Mouse (Mus musculus) liver, embryonic 11.5 days (tissue): Measurements from ENCODE around the gene Ms4a6b. TPM values are rescaled to one million over a fixed set of nuclear protein-coding genes. Genes with fewer than 3 reads are reported as not detected.
"Not testable (repeated sequence)": the region's sequence is repeated elsewhere in the genome, so short reads cannot be mapped to it uniquely, and the experiment has no call there.

ENCODE experiments used
- ATAC-seq: fragments of 200-750 bp; cut with Nextera tagmentation; replicated peaks from 2 replicates; pipeline ENCODE4 v1.8.0; 2017; ENCODE audit warnings: moderate number of reproducible peaks, mild to moderate bottlenecking, moderate TSS enrichment, moderate library complexity; ENCODE audit not compliant: low FRiP score
- DNase-seq: peaks from one replicate; pipeline ENCODE4 v3.0.0-alpha.2; 2017; ENCODE audit warnings: low spot score
- H3K27ac ChIP-seq: fragments of 300-500 bp; sonication (generic); 2 replicates; pipeline ENCODE4 v1.5.1; 2014; ENCODE audit warnings: mild to moderate bottlenecking, low read depth, low read length, control low read depth
- H3K27me3 ChIP-seq: fragments of 300-500 bp; sonication (generic); replicated peaks from 2 replicates; pipeline ENCODE4 v1.6.1; 2014; ENCODE audit warnings: low read length, mixed read lengths; ENCODE audit not compliant: control insufficient read depth, insufficient read depth
- H3K36me3 ChIP-seq: fragments of 300-500 bp; sonication (generic); 2 replicates; pipeline ENCODE4 v1.6.1; 2014; ENCODE audit warnings: mild to moderate bottlenecking, low read length, moderate library complexity, mixed read lengths; ENCODE audit not compliant: control insufficient read depth, insufficient read depth
- H3K4me1 ChIP-seq: fragments of 300-500 bp; sonication (generic); replicated peaks from 2 replicates; pipeline ENCODE4 v1.6.1; 2014; ENCODE audit warnings: low read length, mixed read lengths; ENCODE audit not compliant: control insufficient read depth, insufficient read depth
- H3K4me2 ChIP-seq: fragments of 300-500 bp; sonication (generic); 2 replicates; pipeline ENCODE4 v1.6.1; 2014; ENCODE audit warnings: mild to moderate bottlenecking, control low read depth, moderate library complexity
- H3K4me3 ChIP-seq: fragments of 300-500 bp; sonication (generic); 2 replicates; pipeline ENCODE4 v1.5.1; 2014; ENCODE audit warnings: low read depth, low read length, control low read depth
- H3K9ac ChIP-seq: fragments of 300-500 bp; sonication (generic); 2 replicates; pipeline ENCODE4 v1.6.1; 2014; ENCODE audit warnings: low read depth, low read length, control low read depth
- H3K9me3 ChIP-seq: fragments of 300-500 bp; sonication (generic); 2 replicates; pipeline ENCODE4 v1.6.1; 2016; ENCODE audit warnings: low read length, inconsistent platforms, mixed read lengths; ENCODE audit not compliant: control insufficient read depth
- WGBS: fragments of 180-500 bp; shearing (Covaris S2); extraction: QIAGEN DNeasy Blood & Tissue Kit; methylation state at CpG from one replicate; pipeline ENCODE4 v1.1.7; 2014; 5-methylcytosine and 5-hydroxymethylcytosine counted together
- polyA plus RNA-seq: library from polyadenylated mRNA; unstranded; fragments of >200 nt; fragmentation: Nextera tagmentation; extraction: Ambion mirVana; gene quantifications from 2 replicates; pipeline ENCODE4 v1.2.1, GENCODE M21; 2014

The Ms4a6b gene
- polyA plus RNA-seq: 2.3 and 2.4 TPM in 2 replicates

DNA sequence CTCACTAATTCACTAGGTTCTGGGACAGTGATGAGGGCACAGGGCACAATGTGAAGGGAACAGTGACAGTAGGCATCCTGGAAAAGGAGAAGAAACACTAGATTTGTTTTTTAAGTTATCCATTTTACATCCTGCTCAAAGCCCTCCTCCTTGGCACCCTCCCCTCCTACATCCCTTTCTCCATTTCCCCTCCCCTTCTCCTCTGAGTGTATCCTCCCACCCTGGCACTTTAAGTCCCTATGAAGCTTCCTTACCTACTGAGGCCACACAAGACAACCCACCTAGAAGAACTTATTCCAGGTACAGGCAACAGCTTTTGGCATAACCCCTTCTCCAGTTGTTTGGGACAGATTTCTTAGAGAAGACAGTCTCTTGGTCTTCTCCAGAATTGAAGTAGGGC is at the start of gene Ms4a6b:
Ms4a6b (plus strand) TSS at position 267 of the 400 bp plus-strand sequence.
- no peak within 1 kb of the TSS for H3K27ac ChIP-seq
- H3K9ac ChIP-seq: no peak within 1 kb of the TSS
- no peak for DNase-seq
- no peaks in the 10 kb centered on the region for H3K9me3 ChIP-seq
- no peak within 1 kb of the TSS for H3K4me2 ChIP-seq
- H3K4me1 ChIP-seq: no peaks in the 10 kb centered on the region
- H3K36me3 ChIP-seq: no peaks in the 10 kb centered on the region
- H3K27me3 ChIP-seq: no peaks in the 10 kb centered on the region
- no peak within 1 kb of the TSS for H3K4me3 ChIP-seq
- no peak for ATAC-seq

DNA sequence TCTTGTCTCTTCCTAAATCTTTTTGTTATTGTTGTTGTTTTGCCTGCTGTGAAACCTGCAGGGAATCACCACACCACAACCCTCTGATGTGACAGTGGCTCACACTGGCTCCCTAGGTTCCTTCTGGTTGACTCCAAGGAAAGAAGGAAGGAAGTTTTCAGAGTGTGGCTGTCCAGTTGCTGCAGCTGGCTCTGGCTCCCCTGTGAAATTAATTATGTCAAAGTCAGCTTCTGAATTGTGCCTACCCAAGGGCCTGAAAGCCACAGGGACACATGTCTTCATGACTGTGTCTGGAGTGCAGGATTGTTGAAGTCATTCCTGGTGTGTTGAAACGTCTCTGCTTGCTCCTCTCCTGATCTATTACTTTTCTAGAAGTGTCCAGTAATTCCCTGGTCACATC is 48.0 kb upstream of the Ms4a6b start:
- H3K36me3 ChIP-seq, H3K27ac ChIP-seq, H3K4me3 ChIP-seq, ATAC-seq, H3K4me2 ChIP-seq, H3K27me3 ChIP-seq, DNase-seq, H3K4me1 ChIP-seq, H3K9me3 ChIP-seq, H3K9ac ChIP-seq: not testable (repeated sequence)
- 46% methylated on average over 1 of the region's 1 CpGs for WGBS

DNA sequence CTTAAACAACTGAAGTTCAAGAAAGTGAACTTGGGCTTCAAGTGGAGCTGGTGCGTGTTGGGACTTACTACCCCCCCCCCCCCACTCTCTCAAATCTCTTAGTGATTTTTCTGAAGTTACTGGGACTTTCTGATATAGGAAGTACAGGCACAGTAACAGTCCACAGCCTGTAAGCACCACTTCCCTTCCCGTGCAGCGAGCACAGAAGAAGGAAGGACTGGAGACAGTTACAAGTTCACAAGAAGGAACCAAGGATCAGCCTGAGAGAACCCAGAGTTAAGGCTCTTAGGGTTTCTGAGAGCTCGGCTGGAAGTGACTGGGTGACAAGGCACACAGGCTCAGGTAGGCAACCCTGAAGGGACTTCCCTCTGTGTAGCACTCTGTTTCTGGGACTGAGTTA is 47.1 kb upstream of the Ms4a6b start, which contains the start of gene Ms4a6c:
Ms4a6c (plus strand) TSS at position 152 of the 400 bp plus-strand sequence.
- H3K4me3 ChIP-seq, H3K27ac ChIP-seq, H3K36me3 ChIP-seq, H3K27me3 ChIP-seq, ATAC-seq, DNase-seq, H3K9ac ChIP-seq, H3K9me3 ChIP-seq, H3K4me2 ChIP-seq, H3K4me1 ChIP-seq: not testable (repeated sequence)
- 47% methylated on average over 4 of the region's 4 CpGs for WGBS

DNA sequence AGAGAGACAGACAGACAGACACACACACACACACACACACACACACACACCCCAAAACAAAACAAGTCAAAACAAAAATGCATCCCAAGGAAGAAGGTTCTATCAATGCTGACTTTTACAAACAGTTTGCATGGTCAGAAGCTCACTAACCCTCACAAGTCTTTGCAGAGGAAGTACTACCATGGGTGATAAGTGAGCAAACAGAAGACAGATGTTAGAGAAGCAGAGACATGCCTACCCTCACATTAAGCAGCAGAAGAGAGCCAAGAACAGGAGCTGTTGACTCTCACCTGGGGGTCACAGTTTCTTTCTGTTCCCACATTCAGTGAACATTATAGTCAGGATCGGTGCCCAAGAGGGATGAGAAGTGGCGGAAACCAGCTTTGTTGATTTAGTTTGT is 36.6 kb upstream of the Ms4a6b start:
- Histone ChIP-seq H3K4me3 (no peak overlapping the region), H3K9ac (no peak overlapping the region), H3K27me3 (no peaks in the 10 kb centered on the region), H3K4me1 (no peaks in the 10 kb centered on the region), H3K9me3 (no peaks in the 10 kb centered on the region), H3K36me3 (no peaks in the 10 kb centered on the region), H3K27ac (no peak overlapping the region), H3K4me2 (no peak overlapping the region)
- no peak for ATAC-seq
- 93% methylated on average over 2 of the region's 2 CpGs for WGBS
- no peak for DNase-seq

DNA sequence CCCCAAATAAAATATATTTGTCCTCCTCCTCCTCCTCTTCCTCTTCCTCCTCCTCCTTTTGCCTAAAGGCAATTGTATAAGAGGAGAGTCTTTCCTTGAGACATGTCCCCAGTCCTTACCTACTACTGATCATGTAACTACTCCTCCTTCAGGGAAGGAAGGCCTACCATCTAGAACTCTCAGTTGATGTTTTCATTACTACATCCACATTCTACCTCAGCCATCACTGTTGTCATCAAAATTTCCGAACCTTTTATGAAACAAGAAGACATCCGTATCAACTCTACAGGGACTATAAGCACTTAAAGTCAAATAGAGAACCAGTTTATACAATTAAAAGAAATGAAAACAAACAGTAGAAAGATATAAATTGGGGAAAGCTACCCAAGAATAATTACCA is 33.6 kb upstream of the Ms4a6b start:
- H3K9me3 ChIP-seq: no peaks in the 10 kb centered on the region
- no peak for ATAC-seq
- H3K27ac ChIP-seq: no peak overlapping the region
- DNase-seq: no peak
- no peak overlapping the region for H3K9ac ChIP-seq
- H3K36me3 ChIP-seq: no peaks in the 10 kb centered on the region
- H3K27me3 ChIP-seq: no peaks in the 10 kb centered on the region
- no peaks in the 10 kb centered on the region for H3K4me1 ChIP-seq
- WGBS: 84% methylated on average over 2 of the region's 2 CpGs
- H3K4me2 ChIP-seq: no peak overlapping the region
- no peak overlapping the region for H3K4me3 ChIP-seq

DNA sequence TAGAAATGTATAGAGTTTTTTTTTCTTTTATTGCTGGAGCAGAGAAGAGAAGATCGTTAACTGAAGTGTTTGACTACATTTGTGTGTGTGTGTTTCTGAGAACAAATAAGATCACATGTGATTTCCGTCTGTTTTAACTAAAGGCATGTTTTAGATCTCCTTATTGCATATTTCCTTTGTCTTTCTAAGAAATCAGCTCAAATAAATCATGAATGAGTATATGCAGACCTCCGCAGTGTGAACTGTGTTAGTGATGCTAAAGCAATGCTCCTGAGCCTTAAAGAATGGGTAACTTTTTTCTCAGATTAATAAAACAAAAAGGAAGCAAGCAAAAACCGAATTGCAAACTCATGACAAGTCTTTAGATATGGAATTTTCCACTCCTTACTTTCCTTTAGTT is 32.4 kb upstream of the Ms4a6b start:
- Histone ChIP-seq H3K36me3 (no peaks in the 10 kb centered on the region), H3K4me3 (no peak overlapping the region), H3K4me2 (no peak overlapping the region), H3K9ac (no peak overlapping the region), H3K27ac (no peak overlapping the region), H3K9me3 (no peaks in the 10 kb centered on the region), H3K4me1 (no peaks in the 10 kb centered on the region), H3K27me3 (no peaks in the 10 kb centered on the region)
- whole genome bisulfite sequencing: 68% methylated on average over 4 of the region's 4 CpGs
- no peak for ATAC-seq
- DNase-seq: no peak

DNA sequence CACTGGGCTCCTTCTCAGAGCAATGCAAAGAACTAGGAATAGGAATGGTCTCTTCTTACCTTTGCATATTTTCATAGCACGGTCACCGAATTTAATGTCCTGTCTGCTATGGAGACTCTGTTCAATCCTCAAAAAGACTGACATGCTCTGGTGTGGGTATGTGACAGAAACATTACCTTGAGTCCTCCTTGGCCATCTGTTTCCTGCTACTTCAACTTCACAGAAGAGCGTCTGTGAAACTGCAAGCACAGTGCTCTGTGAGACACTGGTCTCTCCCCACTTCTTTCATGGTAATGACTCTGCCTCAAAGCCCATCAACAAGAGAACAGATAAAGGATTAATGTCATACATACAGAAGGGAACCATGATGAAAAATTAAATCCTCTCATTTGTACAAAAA is 31.9 kb upstream of the Ms4a6b start:
- Histone ChIP-seq H3K27me3 (no peaks in the 10 kb centered on the region), H3K27ac (no peak overlapping the region), H3K4me1 (no peaks in the 10 kb centered on the region), H3K9ac (no peak overlapping the region), H3K4me2 (no peak overlapping the region), H3K4me3 (no peak overlapping the region), H3K36me3 (no peaks in the 10 kb centered on the region), H3K9me3 (no peaks in the 10 kb centered on the region)
- DNase-seq: no peak
- WGBS: 71% methylated on average over 3 of the region's 3 CpGs
- ATAC-seq: no peak

DNA sequence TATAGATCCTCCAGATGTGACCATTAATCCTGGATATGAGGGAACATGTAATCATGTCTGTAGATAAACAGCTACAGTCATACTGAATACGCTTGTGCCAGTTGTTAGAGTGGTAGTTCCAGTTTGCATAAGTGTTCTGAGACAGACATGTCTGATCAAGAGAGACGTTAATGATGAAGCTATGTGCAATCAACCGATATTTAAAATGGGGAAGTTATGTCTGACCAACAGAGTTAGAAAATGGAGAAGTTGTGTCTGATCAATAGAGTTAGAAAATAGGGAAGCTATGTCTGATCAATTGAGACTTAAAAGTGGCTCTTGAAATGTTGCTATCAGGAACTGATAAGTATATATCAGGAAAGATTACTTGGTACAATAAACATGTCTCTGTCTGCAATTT is 31.0 kb upstream of the Ms4a6b start:
- Histone ChIP-seq H3K36me3 (no peaks in the 10 kb centered on the region), H3K27me3 (no peaks in the 10 kb centered on the region), H3K9me3 (no peaks in the 10 kb centered on the region), H3K4me1 (no peaks in the 10 kb centered on the region), H3K27ac (no peak overlapping the region), H3K9ac (no peak overlapping the region), H3K4me2 (no peak overlapping the region), H3K4me3 (no peak overlapping the region)
- 58% methylated on average over 3 of the region's 3 CpGs for WGBS
- ATAC-seq: no peak
- DNase-seq: no peak

DNA sequence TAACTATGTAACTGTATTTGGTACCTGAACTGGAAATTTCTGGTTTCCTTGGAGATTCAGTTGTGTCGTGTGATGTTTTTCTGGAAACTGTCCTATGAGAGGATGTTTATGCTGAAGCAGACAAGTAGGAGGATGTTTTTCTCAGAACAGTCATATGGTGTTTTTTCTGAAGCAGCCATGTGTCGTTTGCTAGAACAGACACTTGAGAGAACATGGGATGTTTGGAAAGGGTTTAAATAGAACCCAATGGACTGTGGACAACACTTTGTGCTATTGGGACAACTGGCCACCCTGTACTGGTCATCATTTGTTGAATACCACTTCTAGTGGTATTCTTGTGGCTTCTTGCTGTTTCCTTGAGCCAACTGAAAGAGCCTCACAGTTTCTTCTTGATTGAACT is 30.6 kb upstream of the Ms4a6b start, which contains the start of gene Gm8369:
Gm8369 (plus strand) TSS at position 193 of the 400 bp plus-strand sequence.
- H3K27ac ChIP-seq: no peak within 1 kb of the TSS
- H3K4me3 ChIP-seq: no peak within 1 kb of the TSS
- WGBS: 65% methylated on average over 2 of the region's 2 CpGs

More for the DNA sequence above, 30.6 kb upstream of the Ms4a6b start, which contains the start of gene Gm8369:
- Histone ChIP-seq H3K9ac (no peak within 1 kb of the TSS), H3K4me1 (no peaks in the 10 kb centered on the region), H3K36me3 (no peaks in the 10 kb centered on the region), H3K9me3 (no peaks in the 10 kb centered on the region), H3K27me3 (no peaks in the 10 kb centered on the region), H3K4me2 (no peak within 1 kb of the TSS)
- no peak for DNase-seq
- no peak for ATAC-seq
